Mouse (Mus musculus) urinary bladder, postnatal 25 days (tissue): ENCODE data around the gene Tgds.
"Not testable (repeated sequence)": the region's sequence is repeated elsewhere in the genome, so short reads cannot be mapped to it uniquely, and the experiment has no call there.

ENCODE experiments used
- DNase-seq: peaks from one replicate; pipeline ENCODE4 v3.0.0; 2022; ENCODE audit warnings: low spot score

Tgds gene

DNA sequence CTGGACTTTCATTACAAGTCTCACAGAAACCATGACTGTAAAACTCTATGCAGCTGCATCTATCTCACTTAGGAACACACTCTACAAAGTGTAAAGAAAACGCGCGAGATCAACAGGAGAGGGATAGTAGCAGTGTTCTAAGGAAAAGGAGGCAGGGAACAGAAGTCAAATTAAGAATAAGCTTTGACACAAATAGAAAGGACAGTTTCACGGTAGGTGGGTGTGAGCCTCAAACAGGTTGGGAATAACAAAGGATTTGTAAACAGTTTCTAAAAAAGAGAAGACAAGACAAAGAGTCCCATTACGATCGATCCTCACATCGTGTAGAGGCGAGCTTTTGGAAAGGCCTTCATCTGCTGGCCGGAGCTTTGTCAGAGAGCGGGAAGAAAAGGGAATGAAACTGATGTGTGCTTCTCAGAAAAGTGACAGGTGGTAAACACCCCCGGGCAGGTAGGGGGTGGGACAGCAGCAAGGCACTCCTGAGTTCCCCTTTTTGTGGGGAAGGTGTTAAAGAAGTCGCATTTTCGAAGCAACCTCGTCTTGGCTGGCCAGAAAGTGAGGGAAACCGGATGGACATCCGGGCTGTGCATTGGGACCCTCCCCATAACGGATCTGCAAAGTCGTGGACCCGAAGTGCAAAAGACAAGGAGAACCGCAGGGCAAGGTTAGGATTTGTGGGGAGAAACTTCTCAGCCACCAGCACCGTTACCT is 469 bp downstream of the Tgds start:
- no peak for DNase-seq

- DNase-seq, result no peak
Observed at GRCm38 (mm10) chr14:118131472-118131871, 1.1 kb downstream of the Tgds start.

DNA sequence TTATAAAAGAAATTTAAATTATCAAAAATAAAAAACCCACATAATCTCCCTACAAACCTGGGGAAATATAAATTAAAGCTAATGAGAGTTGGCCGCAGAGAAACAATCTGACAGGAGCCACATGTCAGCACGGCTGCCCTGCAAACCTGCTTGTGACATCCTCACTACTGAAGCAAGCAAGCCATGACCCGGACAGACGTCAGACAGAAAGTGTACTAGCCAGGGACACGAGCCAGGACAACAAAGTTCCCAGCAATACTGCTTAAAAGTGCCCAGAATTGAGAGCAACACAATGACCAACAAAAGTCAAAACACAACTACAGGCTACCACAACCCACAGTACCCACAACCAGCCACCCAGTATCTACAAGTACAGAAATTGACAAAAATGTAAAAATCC is 6.3 kb downstream of the Tgds start:
- no peak for DNase-seq

DNA sequence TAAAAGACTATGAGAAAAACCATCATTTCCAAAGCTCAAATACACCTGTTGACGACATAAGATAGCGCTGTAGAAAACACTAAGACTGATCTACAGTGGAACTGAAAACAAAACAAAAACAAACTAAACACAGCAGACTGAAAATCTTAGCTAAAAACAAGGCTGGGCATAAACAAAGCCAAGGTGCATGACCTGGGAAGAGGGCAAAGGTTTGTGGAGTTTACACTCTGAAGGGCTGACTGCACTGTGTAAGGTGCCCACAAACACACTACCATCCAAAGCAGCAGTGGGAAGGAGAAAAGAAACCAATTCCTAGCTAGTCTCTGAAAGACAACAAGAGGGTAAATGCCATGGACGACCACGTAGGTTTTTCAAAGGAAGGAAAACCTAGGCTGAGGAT is 7.8 kb downstream of the Tgds start:
- DNase-seq, result no peak

GRCm38 (mm10) chr14:118124129-118124528 is 8.4 kb downstream of the Tgds start:
- DNase-seq, result no peak

DNA sequence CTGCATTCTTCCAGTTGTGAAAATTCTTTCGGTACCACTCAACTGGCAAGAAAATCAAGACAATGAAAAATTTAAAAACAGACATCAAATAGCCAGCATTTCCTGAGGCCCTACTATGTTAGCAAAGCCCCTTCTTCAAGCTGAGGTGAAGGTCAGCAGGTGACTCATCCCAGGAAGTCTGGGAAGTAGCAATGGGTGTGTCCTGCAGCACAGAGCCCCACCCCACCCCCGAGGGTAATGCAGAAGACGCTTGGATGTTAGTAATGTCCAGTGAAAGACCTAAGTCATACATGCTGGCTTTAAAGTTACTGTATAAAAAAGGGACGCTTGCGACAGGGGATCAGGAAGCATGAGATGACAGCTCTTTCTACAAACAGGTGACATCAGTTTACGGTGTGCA is 19.4 kb downstream of the Tgds start:
- DNase-seq, result no peak

DNA sequence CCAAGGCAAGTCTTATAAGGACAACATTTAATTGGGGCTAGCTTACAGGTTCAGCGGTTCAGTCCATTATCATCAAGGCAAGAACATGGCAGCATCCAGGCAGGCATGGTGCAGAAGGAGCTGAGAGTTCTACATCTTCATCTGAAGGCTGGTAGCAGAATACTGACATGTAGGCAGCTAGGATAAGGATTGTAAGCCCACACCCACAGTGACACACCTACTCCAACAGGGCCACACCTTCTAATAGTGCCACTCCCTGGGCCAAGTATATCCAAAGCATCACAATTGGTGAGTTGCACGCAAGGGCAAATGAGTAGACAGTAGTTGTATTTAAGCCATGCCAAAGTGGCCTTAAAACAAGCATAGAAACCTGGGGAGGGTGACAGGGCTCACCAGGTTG is 25.1 kb downstream of the Tgds start:
- DNase-seq, result not testable (repeated sequence)

DNA sequence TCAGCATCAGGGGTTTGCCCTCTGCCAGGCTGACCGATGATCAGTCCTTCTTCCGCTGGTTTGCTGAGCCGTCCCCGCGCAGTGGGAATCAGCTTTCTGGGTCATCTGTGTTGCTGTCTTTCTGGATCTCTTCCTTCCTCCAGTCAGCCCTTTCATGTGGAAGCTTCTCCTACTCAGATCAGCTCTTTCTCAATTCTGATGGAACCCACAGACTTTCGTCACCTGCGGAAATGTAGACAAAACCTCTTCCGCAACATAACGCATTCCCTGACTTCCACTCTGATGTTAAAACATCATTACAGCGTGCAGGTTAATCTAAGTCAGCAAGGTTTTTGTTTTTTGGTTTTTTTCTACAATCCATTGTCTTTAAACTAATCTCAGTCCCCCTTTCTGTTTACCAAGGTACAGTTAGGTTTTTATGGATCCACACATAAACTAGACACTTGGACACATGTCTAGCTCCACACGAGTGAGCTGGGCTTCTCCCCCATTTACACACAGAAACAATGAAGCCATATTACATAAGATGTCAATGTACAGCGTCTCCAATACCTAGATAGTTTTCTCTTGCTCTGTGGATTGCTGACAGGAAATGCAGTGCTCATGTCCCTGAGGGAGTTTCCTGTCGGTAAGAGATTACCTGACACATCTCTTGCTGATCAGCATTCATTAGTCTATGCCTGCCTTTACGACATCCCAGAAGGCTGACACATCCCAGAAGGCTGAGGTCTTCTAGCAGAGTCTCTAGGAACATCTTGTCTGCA is 31.1 kb downstream of the Tgds start:
- no peak for DNase-seq

DNA sequence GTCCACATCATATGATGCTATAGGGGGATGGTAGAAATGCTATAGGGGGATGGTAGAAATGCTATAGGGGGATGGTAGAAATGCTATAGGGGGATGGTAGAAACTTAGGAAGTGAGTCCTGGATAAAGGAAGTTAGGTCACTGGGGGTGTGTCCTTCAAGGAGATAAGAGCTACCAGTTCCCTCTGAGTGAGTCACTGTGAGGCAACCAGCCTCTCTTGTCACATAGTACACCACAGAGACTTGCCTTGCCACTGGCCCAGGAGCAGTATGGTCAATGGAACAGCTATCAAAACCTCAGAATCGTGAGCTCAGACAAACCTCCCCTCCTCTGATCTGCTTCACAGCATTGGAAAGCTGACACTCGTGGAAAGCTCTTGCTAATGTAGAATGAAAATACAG is 34.3 kb downstream of the Tgds start:
- no peak for DNase-seq

GRCm38 (mm10) chr14:118089806-118090392 is 42.7 kb downstream of the Tgds start:
- DNase-seq, result no peak

DNA sequence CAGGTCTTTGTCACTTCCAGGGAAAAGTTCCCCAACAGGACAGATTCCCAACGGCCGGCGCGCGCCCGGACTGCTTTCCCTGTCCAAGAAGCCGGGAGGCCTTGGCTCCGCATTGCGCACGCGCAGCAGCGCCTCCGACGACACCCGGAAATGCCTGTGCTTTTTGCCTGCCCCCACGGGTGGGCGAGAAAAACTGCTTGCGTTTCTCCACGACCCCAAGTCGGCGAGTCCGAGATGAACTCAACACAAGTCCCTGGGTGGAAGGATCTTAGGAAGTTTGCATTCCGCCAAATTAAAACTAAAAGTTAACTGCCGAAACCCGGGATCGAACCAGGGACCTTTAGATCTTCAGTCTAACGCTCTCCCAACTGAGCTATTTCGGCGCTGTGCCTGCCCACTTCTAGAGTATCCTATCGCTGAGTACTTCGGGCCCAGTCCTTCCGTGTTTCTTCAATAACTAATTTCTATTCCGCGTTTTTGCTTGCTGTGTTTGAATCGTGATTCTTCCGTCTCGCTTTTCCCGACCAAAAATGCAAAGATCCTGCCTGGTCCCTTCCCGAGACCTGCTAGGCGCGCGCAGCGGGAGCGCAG is 43.2 kb downstream of the Tgds start:
- DNase-seq, result peak; percentile 90

GRCm38 (mm10) chr14:118088437-118089207 is 43.9 kb downstream of the Tgds start:
- no peak for DNase-seq

- no peak for DNase-seq
Observed at GRCm38 (mm10) chr14:118086271-118087035, 46.1 kb downstream of the Tgds start.

DNA sequence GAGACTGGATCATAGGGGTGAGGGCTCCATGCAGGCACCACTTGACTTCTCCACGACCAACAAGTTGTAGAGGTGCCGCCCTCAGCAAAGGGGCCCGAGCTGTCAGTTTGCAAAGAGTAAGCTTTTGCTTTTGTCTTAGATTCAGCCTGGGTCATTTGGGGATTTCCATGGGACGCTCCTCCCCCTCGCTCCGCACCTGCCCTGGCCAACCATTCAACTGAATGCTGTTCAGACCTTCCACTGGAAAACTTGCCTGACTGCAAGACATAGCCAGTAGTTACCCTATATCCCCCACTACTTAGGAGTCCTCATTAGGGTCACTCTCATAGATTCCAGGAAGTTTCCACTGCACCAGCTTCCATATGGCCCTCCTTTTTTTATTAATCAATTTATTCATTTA is 48.7 kb downstream of the Tgds start:
- no peak for DNase-seq

GRCm38 (mm10) chr14:118080606-118081005 is 51.9 kb downstream of the Tgds start:
- DNase-seq, result no peak

GRCm38 (mm10) chr14:118070100-118070499 is 62.5 kb downstream of the Tgds start:
- no peak for DNase-seq

GRCm38 (mm10) chr14:118069439-118070079 is 63.0 kb downstream of the Tgds start:
- no peak for DNase-seq
